Mouse (Mus musculus) liver, embryonic 13.5 days (tissue): ENCODE results near the gene Notch1. TPM values are rescaled to one million over a fixed set of nuclear protein-coding genes. Genes with fewer than 3 reads are reported as not detected.

Experiments used
- ATAC-seq: fragments of 200-750 bp; cut with Nextera tagmentation; 2 replicates; pipeline ENCODE4 v1.8.0; 2017; ENCODE audit warnings: low read depth, mild to moderate bottlenecking, moderate number of reproducible peaks, moderate library complexity
- DNase-seq: peaks from one replicate; pipeline ENCODE4 v3.0.0; 2022
- H3K27ac ChIP-seq: fragments of 300-500 bp; sonication (generic); 2 replicates; pipeline ENCODE4 v1.5.1; 2015; ENCODE audit warnings: moderate library complexity, mild to moderate bottlenecking, inconsistent platforms
- H3K27me3 ChIP-seq: fragments of 300-500 bp; sonication (generic); 2 replicates; pipeline ENCODE4 v1.6.1; 2015; ENCODE audit warnings: mild to moderate bottlenecking, inconsistent platforms
- H3K36me3 ChIP-seq: fragments of 300-500 bp; sonication (generic); 2 replicates; pipeline ENCODE4 v1.6.1; 2015; ENCODE audit warnings: mild to moderate bottlenecking, inconsistent platforms
- H3K4me1 ChIP-seq: fragments of 300-500 bp; sonication (generic); replicated peaks from 2 replicates; pipeline ENCODE4 v1.6.1; 2015; ENCODE audit warnings: inconsistent platforms
- H3K4me2 ChIP-seq: fragments of 300-500 bp; sonication (generic); 2 replicates; pipeline ENCODE4 v1.6.1; 2015; ENCODE audit warnings: inconsistent platforms, mild to moderate bottlenecking, moderate library complexity
- H3K4me3 ChIP-seq: fragments of 300-500 bp; sonication (generic); replicated peaks from 2 replicates; pipeline ENCODE4 v1.5.1; 2015; ENCODE audit warnings: mild to moderate bottlenecking, inconsistent platforms
- H3K9ac ChIP-seq: fragments of 300-500 bp; sonication (generic); 2 replicates; pipeline ENCODE4 v1.6.1; 2015; ENCODE audit warnings: mild to moderate bottlenecking, inconsistent platforms
- H3K9me3 ChIP-seq: fragments of 300-500 bp; sonication (generic); replicated peaks from 2 replicates; pipeline ENCODE4 v1.6.1; 2016; ENCODE audit warnings: inconsistent platforms
- WGBS: fragments of 180-500 bp; shearing (Covaris S2); methylation state at CpG from one replicate; pipeline ENCODE4 v1.1.7; 2015; ENCODE audit not compliant: insufficient replicate concordance; 5-methylcytosine and 5-hydroxymethylcytosine counted together
- polyA plus RNA-seq: library from polyadenylated mRNA; unstranded; fragments of >200 nt; fragmentation: Nextera tagmentation; extraction: Ambion mirVana; gene quantifications from 2 replicates; pipeline ENCODE4 v1.2.1, GENCODE M21; 2015

Notch1 gene
- polyA plus RNA-seq, 1 experiment from 2014 or later: 1.5 TPM

- Histone ChIP-seq H3K27ac (no peak overlapping the region), H3K4me2 (no peak overlapping the region), H3K9ac (no peak overlapping the region), H3K4me1 (peaks cover 37% of the 10 kb centered on the region), H3K27me3 (no peaks in the 10 kb centered on the region), H3K4me3 (no peak overlapping the region), H3K9me3 (no peaks in the 10 kb centered on the region), H3K36me3 (no peaks in the 10 kb centered on the region)
- WGBS: 38% methylated on average over 2 of the region's 2 CpGs
- ATAC-seq (no peak), DNase-seq (no peak)
Measured at GRCm38 (mm10) chr2:26547481-26547880, 31.0 kb upstream of the Notch1 start.

- Histone ChIP-seq H3K9me3 (no peaks in the 10 kb centered on the region), H3K4me3 (no peak overlapping the region), H3K36me3 (no peaks in the 10 kb centered on the region), H3K27me3 (no peaks in the 10 kb centered on the region), H3K9ac (no peak overlapping the region), H3K4me1 (peaks cover 6% of the 10 kb centered on the region), H3K4me2 (no peak overlapping the region), H3K27ac (0 out of 2 replicates have a peak overlapping the region, but pooled peaks have one; percentile 13)
- ATAC-seq (no peak; the same call in 1 of the 2 replicates), DNase-seq (no peak)
- WGBS: 34% methylated on average over 3 of the region's 3 CpGs
Measured at GRCm38 (mm10) chr2:26544265-26544664, 27.8 kb upstream of the Notch1 start.

- H3K9ac ChIP-seq: no peak overlapping the region
- no peak overlapping the region for H3K4me2 ChIP-seq
- no peak overlapping the region for H3K4me3 ChIP-seq
- no peaks in the 10 kb centered on the region for H3K9me3 ChIP-seq
- H3K27ac ChIP-seq: no peak overlapping the region
- H3K4me1 ChIP-seq: 0 out of 2 replicates have a peak, but pooled peaks cover 4% of the 10 kb centered on the region
- H3K27me3 ChIP-seq: no peaks in the 10 kb centered on the region
- no peak for DNase-seq
- H3K36me3 ChIP-seq: no peaks in the 10 kb centered on the region
- ATAC-seq: no peak
- 62% methylated on average over 8 of the region's 8 CpGs for WGBS
Measured at GRCm38 (mm10) chr2:26543768-26544167, 27.3 kb upstream of the Notch1 start.

- no peak for DNase-seq
- Histone ChIP-seq H3K36me3 (no peaks in the 10 kb centered on the region), H3K27ac (no peak overlapping the region), H3K4me2 (no peak overlapping the region), H3K4me1 (0 out of 2 replicates have a peak, but pooled peaks cover 4% of the 10 kb centered on the region), H3K9me3 (no peaks in the 10 kb centered on the region), H3K27me3 (no peaks in the 10 kb centered on the region), H3K4me3 (no peak overlapping the region), H3K9ac (no peak overlapping the region)
- no peak for ATAC-seq
- WGBS: 54% methylated on average over 4 of the region's 4 CpGs
Measured at GRCm38 (mm10) chr2:26543155-26543554, 26.7 kb upstream of the Notch1 start.

- Histone ChIP-seq H3K4me2 (no peak overlapping the region), H3K27me3 (no peaks in the 10 kb centered on the region), H3K4me3 (no peak overlapping the region), H3K27ac (no peak overlapping the region), H3K9me3 (no peaks in the 10 kb centered on the region), H3K4me1 (0 out of 2 replicates have a peak, but pooled peaks cover 4% of the 10 kb centered on the region), H3K9ac (no peak overlapping the region), H3K36me3 (no peaks in the 10 kb centered on the region)
- DNase-seq (no peak), ATAC-seq (no peak)
- WGBS: 50% methylated on average over 9 of the region's 9 CpGs
Measured at GRCm38 (mm10) chr2:26541258-26541910, 24.9 kb upstream of the Notch1 start.

GRCm38 (mm10) chr2:26540721-26541120 lies 24.3 kb upstream of the Notch1 start:
- H3K9me3 ChIP-seq: no peaks in the 10 kb centered on the region
- H3K27ac ChIP-seq: no peak overlapping the region
- H3K9ac ChIP-seq: no peak overlapping the region
- 47% methylated on average over 7 of the region's 7 CpGs for whole genome bisulfite sequencing
- H3K4me1 ChIP-seq: 0 out of 2 replicates have a peak, but pooled peaks cover 4% of the 10 kb centered on the region
- no peak overlapping the region for H3K4me3 ChIP-seq
- DNase-seq: no peak
- no peak for ATAC-seq
- no peak overlapping the region for H3K4me2 ChIP-seq
- H3K27me3 ChIP-seq: no peaks in the 10 kb centered on the region
- no peaks in the 10 kb centered on the region for H3K36me3 ChIP-seq

GRCm38 (mm10) chr2:26539516-26539915 lies 23.1 kb upstream of the Notch1 start:
- Histone ChIP-seq H3K9me3 (no peaks in the 10 kb centered on the region), H3K4me1 (peaks cover 4% of the 10 kb centered on the region; the same call in 1 of the 2 replicates), H3K9ac (no peak overlapping the region), H3K27me3 (no peaks in the 10 kb centered on the region), H3K4me2 (no peak overlapping the region), H3K36me3 (no peaks in the 10 kb centered on the region), H3K4me3 (no peak overlapping the region), H3K27ac (no peak overlapping the region)
- 51% methylated on average over 2 of the region's 2 CpGs for WGBS
- no peak for DNase-seq
- ATAC-seq: no peak

GRCm38 (mm10) chr2:26535517-26536045 lies 19.1 kb upstream of the Notch1 start:
- Histone ChIP-seq H3K27ac (no peak overlapping the region), H3K9me3 (no peaks in the 10 kb centered on the region), H3K4me3 (no peak overlapping the region), H3K27me3 (no peaks in the 10 kb centered on the region), H3K4me1 (no peaks in the 10 kb centered on the region; the same call in 1 of the 2 replicates), H3K4me2 (no peak overlapping the region), H3K9ac (no peak overlapping the region), H3K36me3 (no peaks in the 10 kb centered on the region)
- WGBS: 67% methylated on average over 4 of the region's 4 CpGs
- no peak for DNase-seq
- no peak for ATAC-seq

- no peak overlapping the region for H3K4me3 ChIP-seq
- no peaks in the 10 kb centered on the region for H3K36me3 ChIP-seq
- H3K4me1 ChIP-seq: no peaks in the 10 kb centered on the region; the same call in 1 of the 2 replicates
- H3K9ac ChIP-seq: no peak overlapping the region
- WGBS: 3% methylated on average over 2 of the region's 2 CpGs
- no peak overlapping the region for H3K27ac ChIP-seq
- H3K4me2 ChIP-seq: no peak overlapping the region
- no peak for DNase-seq
- no peaks in the 10 kb centered on the region for H3K9me3 ChIP-seq
- no peak for ATAC-seq
- no peaks in the 10 kb centered on the region for H3K27me3 ChIP-seq
Measured at GRCm38 (mm10) chr2:26534616-26535015, 18.2 kb upstream of the Notch1 start.

- Histone ChIP-seq H3K4me1 (no peaks in the 10 kb centered on the region; the same call in 1 of the 2 replicates), H3K27ac (no peak overlapping the region), H3K9ac (no peak overlapping the region), H3K27me3 (no peaks in the 10 kb centered on the region), H3K4me2 (no peak overlapping the region), H3K4me3 (no peak overlapping the region), H3K36me3 (no peaks in the 10 kb centered on the region), H3K9me3 (no peaks in the 10 kb centered on the region)
- no peak for DNase-seq
- 48% methylated on average over 3 of the region's 3 CpGs for WGBS
- no peak for ATAC-seq
Measured at GRCm38 (mm10) chr2:26534161-26534560, 17.7 kb upstream of the Notch1 start.

- WGBS: 46% methylated on average over 5 of the region's 5 CpGs
- Histone ChIP-seq H3K4me1 (no peaks in the 10 kb centered on the region; the same call in 1 of the 2 replicates), H3K4me2 (no peak overlapping the region), H3K4me3 (no peak overlapping the region), H3K9ac (no peak overlapping the region), H3K27me3 (no peaks in the 10 kb centered on the region), H3K9me3 (no peaks in the 10 kb centered on the region), H3K27ac (no peak overlapping the region), H3K36me3 (no peaks in the 10 kb centered on the region)
- DNase-seq (no peak), ATAC-seq (no peak)
Measured at GRCm38 (mm10) chr2:26533249-26533648, 16.8 kb upstream of the Notch1 start.

GRCm38 (mm10) chr2:26531829-26532228 lies 15.4 kb upstream of the Notch1 start:
- Histone ChIP-seq H3K9me3 (no peaks in the 10 kb centered on the region), H3K9ac (no peak overlapping the region), H3K4me1 (no peaks in the 10 kb centered on the region; the same call in 1 of the 2 replicates), H3K36me3 (no peaks in the 10 kb centered on the region), H3K4me2 (no peak overlapping the region), H3K4me3 (no peak overlapping the region), H3K27ac (no peak overlapping the region), H3K27me3 (no peaks in the 10 kb centered on the region)
- ATAC-seq: no peak
- WGBS: 72% methylated on average over 6 of the region's 6 CpGs
- no peak for DNase-seq
